Mouse (Mus musculus) liver, embryonic 11.5 days (tissue): Measurements from ENCODE around the gene Atp8a2. TPM values are rescaled to one million over a fixed set of nuclear protein-coding genes. Genes with fewer than 3 reads are reported as not detected.

ENCODE experiments used
- ATAC-seq: fragments of 200-750 bp; cut with Nextera tagmentation; replicated peaks from 2 replicates; pipeline ENCODE4 v1.8.0; 2017; ENCODE audit warnings: moderate number of reproducible peaks, mild to moderate bottlenecking, moderate TSS enrichment, moderate library complexity; ENCODE audit not compliant: low FRiP score
- DNase-seq: peaks from one replicate; pipeline ENCODE4 v3.0.0-alpha.2; 2017; ENCODE audit warnings: low spot score
- H3K27ac ChIP-seq: fragments of 300-500 bp; sonication (generic); 2 replicates; pipeline ENCODE4 v1.5.1; 2014; ENCODE audit warnings: mild to moderate bottlenecking, low read depth, low read length, control low read depth
- H3K27me3 ChIP-seq: fragments of 300-500 bp; sonication (generic); replicated peaks from 2 replicates; pipeline ENCODE4 v1.6.1; 2014; ENCODE audit warnings: low read length, mixed read lengths; ENCODE audit not compliant: control insufficient read depth, insufficient read depth
- H3K36me3 ChIP-seq: fragments of 300-500 bp; sonication (generic); 2 replicates; pipeline ENCODE4 v1.6.1; 2014; ENCODE audit warnings: mild to moderate bottlenecking, low read length, moderate library complexity, mixed read lengths; ENCODE audit not compliant: control insufficient read depth, insufficient read depth
- H3K4me1 ChIP-seq: fragments of 300-500 bp; sonication (generic); replicated peaks from 2 replicates; pipeline ENCODE4 v1.6.1; 2014; ENCODE audit warnings: low read length, mixed read lengths; ENCODE audit not compliant: control insufficient read depth, insufficient read depth
- H3K4me2 ChIP-seq: fragments of 300-500 bp; sonication (generic); 2 replicates; pipeline ENCODE4 v1.6.1; 2014; ENCODE audit warnings: mild to moderate bottlenecking, control low read depth, moderate library complexity
- H3K4me3 ChIP-seq: fragments of 300-500 bp; sonication (generic); 2 replicates; pipeline ENCODE4 v1.5.1; 2014; ENCODE audit warnings: low read depth, low read length, control low read depth
- H3K9ac ChIP-seq: fragments of 300-500 bp; sonication (generic); 2 replicates; pipeline ENCODE4 v1.6.1; 2014; ENCODE audit warnings: low read depth, low read length, control low read depth
- H3K9me3 ChIP-seq: fragments of 300-500 bp; sonication (generic); 2 replicates; pipeline ENCODE4 v1.6.1; 2016; ENCODE audit warnings: low read length, inconsistent platforms, mixed read lengths; ENCODE audit not compliant: control insufficient read depth
- WGBS: fragments of 180-500 bp; shearing (Covaris S2); extraction: QIAGEN DNeasy Blood & Tissue Kit; methylation state at CpG from one replicate; pipeline ENCODE4 v1.1.7; 2014; 5-methylcytosine and 5-hydroxymethylcytosine counted together
- polyA plus RNA-seq: library from polyadenylated mRNA; unstranded; fragments of >200 nt; fragmentation: Nextera tagmentation; extraction: Ambion mirVana; gene quantifications from 2 replicates; pipeline ENCODE4 v1.2.1, GENCODE M21; 2014

Atp8a2 gene
- polyA plus RNA-seq, 1 experiment from 2014 or later, result 2.2 TPM

DNA sequence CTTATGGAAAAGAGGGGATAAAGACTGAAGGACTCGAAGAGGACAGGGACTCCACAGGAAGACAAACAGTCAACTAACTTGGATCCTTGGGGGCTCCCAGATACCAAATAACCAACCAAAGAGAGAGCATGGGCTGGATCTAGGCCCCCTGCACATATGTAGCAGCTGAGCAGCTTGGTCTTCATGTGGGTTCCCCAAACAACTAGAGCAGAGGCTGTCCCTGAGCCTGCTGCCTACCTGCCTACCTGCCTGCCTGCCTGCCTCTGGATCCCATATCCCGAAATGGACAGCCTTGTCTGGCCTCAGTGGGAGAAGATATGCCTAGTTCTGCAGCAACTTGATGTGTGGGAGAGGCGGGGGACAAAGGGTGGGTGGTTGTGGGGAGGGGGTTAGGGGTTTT, 444.6 kb downstream of the Atp8a2 start:
- 75% methylated on average over 3 of the region's 3 CpGs for WGBS
- Histone ChIP-seq H3K27me3 (no peaks in the 10 kb centered on the region), H3K36me3 (no peaks in the 10 kb centered on the region)

DNA sequence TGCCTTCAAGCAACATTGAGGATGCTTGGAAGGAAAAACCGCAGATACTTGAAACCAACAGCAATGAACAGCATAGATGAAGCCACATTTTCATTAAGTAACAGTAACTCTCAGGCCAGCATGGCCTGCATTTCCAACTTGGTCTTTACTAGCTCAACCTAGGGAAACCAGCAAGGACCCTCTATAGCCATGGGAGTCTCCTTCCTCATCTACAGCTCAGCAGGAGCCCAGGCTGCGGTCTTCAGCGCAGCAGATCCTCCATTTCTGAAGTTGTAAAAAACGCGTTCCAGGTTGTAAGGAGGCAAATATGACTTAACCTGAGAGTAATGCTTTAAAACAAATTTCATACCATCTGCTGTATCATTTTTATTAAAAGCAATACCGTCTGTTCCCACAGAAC, 447.0 kb downstream of the Atp8a2 start:
- ATAC-seq, result no peak
- H3K4me1 ChIP-seq, result no peaks in the 10 kb centered on the region
- H3K9me3 ChIP-seq, result no peaks in the 10 kb centered on the region
- H3K36me3 ChIP-seq, result no peaks in the 10 kb centered on the region
- DNase-seq, result no peak
- H3K27me3 ChIP-seq, result no peaks in the 10 kb centered on the region
- 81% methylated on average over 6 of the region's 6 CpGs for WGBS
- no peak overlapping the region for H3K9ac ChIP-seq
- H3K27ac ChIP-seq, result no peak overlapping the region
- no peak overlapping the region for H3K4me2 ChIP-seq
- no peak overlapping the region for H3K4me3 ChIP-seq

More for the DNA sequence above, 444.6 kb downstream of the Atp8a2 start:
- Histone ChIP-seq H3K9me3 (no peaks in the 10 kb centered on the region), H3K4me3 (no peak overlapping the region), H3K9ac (no peak overlapping the region), H3K4me2 (no peak overlapping the region), H3K4me1 (no peaks in the 10 kb centered on the region), H3K27ac (no peak overlapping the region)
- DNase-seq (no peak), ATAC-seq (no peak)

DNA sequence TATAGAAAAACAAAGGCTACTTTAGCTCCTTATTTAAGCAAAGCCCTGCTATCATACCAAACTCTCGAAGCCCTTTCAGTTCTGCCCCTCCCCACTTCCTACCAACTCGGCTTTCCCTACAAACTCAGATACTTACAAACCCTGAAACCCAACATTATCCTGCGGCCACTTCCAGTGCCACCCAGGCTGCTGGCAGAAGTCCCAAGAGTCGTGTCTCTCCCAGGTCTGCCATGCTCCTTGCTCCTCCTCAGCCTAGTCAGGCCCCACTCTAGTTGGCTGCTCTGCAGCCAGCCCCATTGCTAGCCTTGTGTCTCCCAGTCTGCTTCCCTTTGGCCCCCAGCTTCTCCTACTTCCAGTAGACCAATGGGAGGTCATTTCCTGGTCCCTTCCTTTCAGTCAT, 451.3 kb downstream of the Atp8a2 start:
- Histone ChIP-seq H3K27ac (no peak overlapping the region), H3K27me3 (no peaks in the 10 kb centered on the region), H3K9ac (no peak overlapping the region), H3K9me3 (no peaks in the 10 kb centered on the region), H3K4me1 (no peaks in the 10 kb centered on the region), H3K4me3 (no peak overlapping the region), H3K36me3 (no peaks in the 10 kb centered on the region), H3K4me2 (no peak overlapping the region)
- ATAC-seq (no peak), DNase-seq (no peak)
- 69% methylated on average over 4 of the region's 4 CpGs for WGBS

DNA sequence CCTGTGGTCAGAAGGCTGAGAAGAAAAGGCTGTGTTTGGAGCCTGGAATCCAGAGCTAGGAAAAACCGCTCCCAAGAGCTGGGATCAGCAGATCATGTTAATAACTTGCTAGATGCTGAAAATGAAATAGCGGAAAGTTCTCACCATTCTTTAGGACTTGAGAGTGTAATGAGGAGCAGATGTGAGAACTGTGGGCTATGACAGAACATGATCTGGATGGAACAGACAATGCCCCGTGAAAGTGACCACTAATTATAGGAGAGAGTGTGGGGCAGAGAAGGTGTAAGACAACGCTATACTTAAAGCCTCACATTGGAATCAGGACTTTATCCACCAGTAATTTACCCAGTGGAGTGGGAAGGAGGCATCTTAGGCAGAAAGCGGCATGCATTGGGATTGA, 455.2 kb downstream of the Atp8a2 start:
- Histone ChIP-seq H3K4me1 (no peaks in the 10 kb centered on the region), H3K4me3 (no peak overlapping the region), H3K4me2 (no peak overlapping the region), H3K9me3 (no peaks in the 10 kb centered on the region), H3K36me3 (no peaks in the 10 kb centered on the region), H3K27me3 (no peaks in the 10 kb centered on the region), H3K9ac (no peak overlapping the region), H3K27ac (no peak overlapping the region)
- no peak for DNase-seq
- whole genome bisulfite sequencing, result 87% methylated on average over 5 of the region's 5 CpGs
- ATAC-seq, result no peak

DNA sequence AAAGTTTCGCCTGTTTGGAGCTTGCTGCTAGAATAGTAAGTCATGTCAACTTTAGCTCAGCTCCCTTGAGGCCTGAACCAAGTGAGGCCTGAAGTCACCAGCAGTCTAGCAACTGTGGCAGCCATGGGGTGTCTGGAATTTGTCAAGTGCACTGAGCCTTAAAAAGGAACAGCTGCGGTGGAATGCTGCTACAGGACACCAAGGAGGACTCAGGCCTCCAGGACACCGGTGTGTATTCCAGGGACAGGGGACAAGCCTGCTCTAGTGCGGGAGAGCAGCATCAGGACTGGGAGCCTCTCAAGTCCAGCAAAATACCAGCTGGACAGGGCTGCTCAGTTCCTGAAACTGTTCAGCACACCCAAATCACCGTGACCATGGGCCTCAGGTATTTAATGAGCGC, 457.5 kb downstream of the Atp8a2 start:
- Histone ChIP-seq H3K4me2 (no peak overlapping the region), H3K27ac (no peak overlapping the region), H3K9me3 (no peaks in the 10 kb centered on the region), H3K4me1 (no peaks in the 10 kb centered on the region), H3K36me3 (no peaks in the 10 kb centered on the region), H3K27me3 (no peaks in the 10 kb centered on the region), H3K9ac (no peak overlapping the region), H3K4me3 (no peak overlapping the region)
- ATAC-seq (no peak), DNase-seq (no peak)
- WGBS, result 59% methylated on average over 6 of the region's 6 CpGs

DNA sequence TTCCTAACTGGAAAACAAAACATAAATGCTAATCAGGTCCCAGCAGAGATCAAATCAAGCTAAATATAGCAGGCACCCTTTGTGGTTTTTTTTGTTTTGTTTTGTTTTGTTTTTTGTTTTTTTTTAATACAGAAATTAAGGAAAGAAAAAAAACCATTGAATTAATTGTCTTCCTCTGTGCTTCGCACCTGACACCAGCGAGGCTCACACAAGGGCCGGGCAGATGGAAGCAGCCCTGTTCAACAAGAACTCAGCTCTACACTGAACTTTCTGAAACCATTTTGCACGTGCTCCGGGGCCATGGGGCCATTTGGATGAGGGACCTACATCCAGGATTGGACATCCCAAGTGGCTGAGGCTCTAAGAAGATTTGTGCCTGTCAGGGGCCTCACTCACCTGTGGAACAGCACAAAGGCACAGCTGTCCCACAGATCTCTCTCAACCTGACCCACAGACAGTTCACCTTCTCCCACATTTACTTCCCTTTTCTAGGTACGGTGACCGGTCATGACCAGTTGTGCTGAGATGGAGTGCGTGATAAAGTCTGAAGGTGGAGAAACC, 459.2 kb downstream of the Atp8a2 start:
- Histone ChIP-seq H3K4me1 (no peaks in the 10 kb centered on the region), H3K27me3 (no peaks in the 10 kb centered on the region), H3K4me3 (no peak overlapping the region), H3K27ac (no peak overlapping the region), H3K36me3 (no peaks in the 10 kb centered on the region), H3K9me3 (no peaks in the 10 kb centered on the region), H3K9ac (no peak overlapping the region), H3K4me2 (no peak overlapping the region)
- 67% methylated on average over 8 of the region's 8 CpGs for WGBS
- DNase-seq, result no peak
- ATAC-seq, result no peak

DNA sequence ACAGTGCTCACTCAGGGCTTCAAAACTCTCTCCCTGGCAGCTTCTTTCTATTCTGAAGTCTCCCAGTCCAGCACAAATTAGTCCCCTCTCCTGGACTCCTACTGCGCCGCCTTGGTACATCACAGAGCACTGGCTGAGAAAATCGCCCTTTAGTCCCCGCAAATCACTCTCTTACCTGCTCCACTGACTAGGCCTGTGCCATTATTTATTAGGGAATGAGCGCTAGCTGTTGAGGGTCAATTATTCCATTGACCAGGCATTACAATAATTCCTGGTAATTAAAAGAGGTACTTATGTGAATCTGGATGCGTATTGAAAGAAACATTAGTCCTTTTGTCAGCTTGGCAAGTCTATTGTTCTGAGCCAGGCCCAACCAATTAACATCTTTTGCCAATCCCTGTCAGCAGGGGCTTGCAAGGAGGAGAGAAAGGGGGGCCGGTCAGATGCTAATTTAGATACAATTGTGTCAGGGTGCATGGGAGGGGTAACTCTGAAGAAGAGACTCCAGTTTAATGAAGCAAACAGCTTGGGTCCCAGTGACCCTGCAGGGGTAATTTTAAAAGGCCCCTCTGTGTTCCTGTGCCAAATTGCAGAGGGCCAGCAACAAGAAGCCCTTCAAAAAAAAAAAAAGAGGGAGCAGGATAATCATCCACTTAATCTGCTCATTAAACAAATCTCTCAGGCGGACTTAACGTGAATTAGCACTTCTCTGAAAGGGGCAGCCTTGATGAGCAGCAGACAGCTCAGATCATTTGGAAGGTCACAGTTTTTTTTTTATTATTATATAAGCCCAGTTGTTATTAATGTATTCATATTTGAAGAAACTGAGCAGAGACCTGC, 459.9 kb downstream of the Atp8a2 start:
- Histone ChIP-seq H3K27ac (no peak overlapping the region), H3K27me3 (no peaks in the 10 kb centered on the region)
- 55% methylated on average over 9 of the region's 9 CpGs for WGBS

DNA sequence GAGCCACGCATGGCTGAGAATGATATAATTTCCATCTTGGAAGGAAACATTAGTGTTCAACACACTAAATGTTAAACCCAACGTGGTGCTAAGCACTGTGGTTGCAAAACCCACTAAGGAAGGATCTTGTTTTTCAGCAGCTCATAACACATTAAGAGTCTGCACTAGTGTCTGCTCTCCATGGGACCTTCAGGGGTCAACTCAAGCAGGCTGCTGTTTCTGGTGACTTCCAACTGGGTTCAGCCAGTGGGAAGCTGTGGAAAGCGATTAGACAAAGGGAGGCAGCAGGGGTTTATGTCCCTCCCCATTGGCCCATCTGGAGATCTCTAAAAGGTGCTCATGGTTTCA, 467.0 kb downstream of the Atp8a2 start:
- Histone ChIP-seq H3K4me1 (no peaks in the 10 kb centered on the region), H3K27me3 (no peaks in the 10 kb centered on the region), H3K9me3 (no peaks in the 10 kb centered on the region), H3K4me3 (no peak overlapping the region), H3K9ac (no peak overlapping the region), H3K4me2 (no peak overlapping the region), H3K27ac (no peak overlapping the region), H3K36me3 (no peaks in the 10 kb centered on the region)
- no peak for ATAC-seq
- WGBS, result 56% methylated on average over 3 of the region's 3 CpGs
- DNase-seq, result no peak

More for the DNA sequence above, 459.9 kb downstream of the Atp8a2 start:
- no peaks in the 10 kb centered on the region for H3K36me3 ChIP-seq
- ATAC-seq (no peak), DNase-seq (no peak)
- no peak overlapping the region for H3K4me2 ChIP-seq
- H3K9ac ChIP-seq, result no peak overlapping the region
- no peak overlapping the region for H3K4me3 ChIP-seq
- H3K9me3 ChIP-seq, result no peaks in the 10 kb centered on the region
- H3K4me1 ChIP-seq, result no peaks in the 10 kb centered on the region
